Mouse (Mus musculus): ENCODE data around the gene Cpsf6.

The Cpsf6 gene

DNA sequence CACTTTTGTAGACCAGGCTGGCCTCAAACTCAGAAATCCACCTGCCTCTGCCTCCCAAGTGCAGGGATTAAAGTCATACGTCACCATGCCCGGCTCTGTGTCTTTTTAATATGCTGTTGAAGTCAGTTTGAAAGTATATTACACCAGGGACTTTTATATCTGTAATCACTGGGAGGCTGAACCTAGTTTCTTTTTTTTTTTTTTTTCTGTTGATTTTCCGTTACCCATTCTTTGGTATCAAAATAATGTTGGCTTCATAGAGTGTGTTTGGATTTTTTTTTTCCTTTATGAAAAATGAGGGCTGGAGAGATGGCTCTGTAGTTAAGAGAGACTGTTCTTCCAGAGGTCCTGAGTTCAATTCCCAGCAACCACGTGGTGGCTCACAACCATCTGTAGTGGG, 5.6 kb upstream of the Cpsf6 start:
- in situ Hi-C loops (cut with MboI, MseI) = no loop called here

DNA sequence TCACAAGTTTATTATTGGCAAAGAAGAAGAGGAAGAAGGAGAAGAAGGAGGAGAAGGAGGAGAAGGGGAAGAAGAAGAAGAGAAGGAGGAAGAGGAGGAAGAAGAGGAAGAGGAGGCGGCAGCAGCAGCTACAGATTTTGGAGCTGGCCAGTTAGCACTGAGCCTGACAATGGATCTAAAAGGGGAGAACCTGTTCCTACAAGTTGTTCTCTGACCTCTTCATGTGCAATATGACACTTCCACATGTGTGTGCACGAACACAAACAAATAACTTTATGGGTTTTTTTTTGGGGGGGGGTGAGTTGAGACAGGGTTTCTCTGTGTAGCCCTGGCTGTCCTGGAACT, 5.2 kb upstream of the Cpsf6 start:
- in situ Hi-C loops (cut with MboI, MseI) = no loop called here

DNA sequence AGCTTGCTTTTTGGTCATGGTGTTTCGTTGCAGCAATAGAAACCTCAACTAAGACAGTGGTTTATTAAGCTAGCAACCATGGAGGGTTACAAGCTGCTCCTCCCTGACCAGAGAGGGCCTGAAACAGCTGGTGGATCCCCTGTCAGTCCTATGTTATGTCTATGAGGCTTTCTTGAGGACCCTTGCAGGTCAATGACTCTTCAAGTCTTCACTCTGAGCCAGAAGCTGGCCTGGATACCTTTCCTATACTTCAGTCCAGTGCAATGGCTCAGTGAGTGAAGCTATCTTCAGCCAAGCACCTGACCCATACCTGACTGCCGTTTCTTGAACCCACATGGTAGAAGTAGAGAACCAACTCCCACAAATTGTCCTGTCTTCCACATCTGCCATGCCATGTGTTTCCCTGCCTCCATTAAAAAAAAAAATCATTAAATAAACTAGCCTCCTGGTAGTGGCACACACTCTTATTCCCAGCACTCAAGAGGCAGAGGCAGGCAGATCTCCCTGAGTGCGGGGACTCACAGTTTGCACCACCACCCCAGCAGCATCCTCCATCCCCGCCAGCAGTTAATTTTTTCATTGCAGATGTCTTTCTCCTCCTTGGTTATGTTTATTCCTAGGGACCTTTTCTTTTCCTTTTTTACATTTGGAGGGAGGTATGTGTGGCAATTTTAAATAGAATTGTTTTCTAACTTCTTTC, 4.7 kb upstream of the Cpsf6 start:
- in situ Hi-C loops (cut with MboI, MseI) = no loop called here

GRCm38 (mm10) chr10:117383941-117384340, 4.1 kb upstream of the Cpsf6 start:
- in situ Hi-C loops (cut with MboI, MseI) = no loop called here

DNA sequence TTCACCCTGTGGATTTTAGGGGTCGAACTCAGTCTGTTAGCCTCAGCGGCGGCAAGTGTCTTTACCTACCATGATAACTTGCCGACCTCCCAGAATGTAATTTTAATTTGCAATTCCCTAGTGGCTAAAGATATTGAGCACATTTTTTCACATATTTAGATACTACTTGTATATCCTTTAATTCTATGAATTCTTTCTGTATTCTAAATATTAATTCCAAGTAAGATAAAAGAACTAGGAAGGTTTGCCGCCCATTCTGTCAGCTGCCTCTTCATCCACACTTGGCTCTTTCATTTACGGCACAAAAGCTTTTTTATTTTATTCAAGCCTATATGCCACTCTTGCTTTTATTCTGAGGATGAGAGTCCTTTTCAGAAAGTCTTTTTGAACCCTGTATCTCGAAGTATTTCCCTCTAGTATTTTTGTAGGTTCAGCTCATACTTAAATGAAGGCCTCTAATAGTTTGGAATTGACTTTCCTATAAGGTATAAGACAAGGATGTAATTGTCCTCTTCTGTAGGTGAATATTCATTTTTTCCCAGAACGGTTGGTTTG, 3.3 kb upstream of the Cpsf6 start:
- in situ Hi-C loops (cut with MboI, MseI) = no loop called here

- in situ Hi-C loops (cut with MboI, MseI) = no loop called here
Measured at GRCm38 (mm10) chr10:117382146-117382545, 2.3 kb upstream of the Cpsf6 start.

- in situ Hi-C loops (cut with MboI, MseI) = no loop called here
Measured at GRCm38 (mm10) chr10:117380721-117381570, 1.1 kb upstream of the Cpsf6 start.

- in situ Hi-C loops (cut with MboI, MseI) = no loop called here
Measured at GRCm38 (mm10) chr10:117379441-117379840, 374 bp downstream of the Cpsf6 start.

DNA sequence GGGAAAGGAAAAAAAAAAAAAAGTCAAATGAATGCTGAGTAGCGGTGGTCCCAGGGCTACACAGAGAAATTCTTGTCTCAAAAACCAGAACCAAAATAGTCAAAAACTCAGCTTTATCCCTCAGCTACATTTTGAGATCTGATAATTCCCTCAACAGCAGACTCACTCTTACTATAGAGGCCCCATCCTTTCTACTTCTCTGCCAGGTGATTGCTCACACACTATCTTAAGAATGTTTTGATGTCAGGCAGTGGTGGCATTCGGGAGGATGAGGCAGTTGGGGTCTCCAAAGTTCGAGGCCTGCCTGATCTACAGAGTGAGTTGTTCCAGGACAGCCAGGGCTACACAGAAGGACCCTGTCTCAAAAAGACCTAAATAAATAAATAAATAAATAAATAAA, 1.2 kb downstream of the Cpsf6 start:
- in situ Hi-C loops (cut with MboI, MseI) = no loop called here

- in situ Hi-C loops (cut with MboI, MseI) = no loop called here
Measured at GRCm38 (mm10) chr10:117378291-117378555, 1.6 kb downstream of the Cpsf6 start.

GRCm38 (mm10) chr10:117377431-117378290, 2.2 kb downstream of the Cpsf6 start:
- in situ Hi-C loops (cut with MboI, MseI) = no loop called here

DNA sequence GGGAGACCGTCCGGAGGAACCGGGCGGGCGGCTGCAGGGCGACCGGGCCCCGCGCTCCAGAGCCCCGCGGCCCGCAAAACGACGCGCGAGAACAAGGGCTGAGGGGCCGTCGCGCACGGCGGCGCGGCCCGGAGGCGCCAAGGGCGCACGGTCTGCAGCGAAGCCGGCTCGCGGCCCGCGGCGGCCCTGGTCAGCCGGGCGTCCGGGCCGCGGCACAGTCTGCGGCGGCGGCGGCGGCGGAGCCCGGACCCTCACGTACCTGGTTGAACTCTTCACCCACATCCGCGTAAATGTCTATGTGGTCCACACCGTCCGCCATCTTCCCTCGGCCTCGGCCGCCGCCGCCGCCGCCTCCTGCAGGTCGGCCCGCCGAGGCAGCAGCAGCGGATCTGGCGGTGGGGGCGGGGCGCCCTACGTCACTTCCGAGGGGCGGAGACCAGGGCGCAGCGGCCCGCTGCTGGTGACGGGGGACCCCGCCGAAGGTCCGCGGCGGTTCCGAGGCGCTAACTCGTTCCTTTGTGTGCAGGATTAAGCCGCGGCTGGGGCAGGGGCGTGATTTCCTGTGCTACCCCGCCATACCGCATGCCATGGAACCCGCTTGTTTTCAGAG, 3.1 kb downstream of the Cpsf6 start:
- in situ Hi-C loops (cut with MboI, MseI) = no loop called here

GRCm38 (mm10) chr10:117375841-117376579, 3.8 kb downstream of the Cpsf6 start:
- in situ Hi-C loops (cut with MboI, MseI) = no loop called here

DNA sequence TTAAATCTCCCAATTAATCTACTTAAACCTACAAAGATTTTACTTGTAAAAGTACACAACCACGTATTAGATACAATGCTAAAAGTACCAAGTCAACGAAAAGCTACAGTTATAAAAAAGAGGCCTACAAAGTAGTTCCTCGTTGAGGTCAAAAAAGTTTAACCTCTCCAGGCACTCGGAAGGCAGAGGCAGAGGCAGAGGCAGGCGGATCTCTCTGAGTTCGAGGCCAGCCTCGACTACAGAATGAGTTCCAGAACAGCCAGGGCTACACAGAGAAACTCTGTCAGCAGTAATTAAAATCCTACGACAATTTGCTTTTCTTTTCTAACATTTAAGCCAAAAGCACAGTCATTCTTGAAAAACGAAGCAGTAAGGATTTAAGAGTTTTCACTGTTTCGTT, 4.7 kb downstream of the Cpsf6 start:
- in situ Hi-C loops (cut with MboI, MseI) = no loop called here

DNA sequence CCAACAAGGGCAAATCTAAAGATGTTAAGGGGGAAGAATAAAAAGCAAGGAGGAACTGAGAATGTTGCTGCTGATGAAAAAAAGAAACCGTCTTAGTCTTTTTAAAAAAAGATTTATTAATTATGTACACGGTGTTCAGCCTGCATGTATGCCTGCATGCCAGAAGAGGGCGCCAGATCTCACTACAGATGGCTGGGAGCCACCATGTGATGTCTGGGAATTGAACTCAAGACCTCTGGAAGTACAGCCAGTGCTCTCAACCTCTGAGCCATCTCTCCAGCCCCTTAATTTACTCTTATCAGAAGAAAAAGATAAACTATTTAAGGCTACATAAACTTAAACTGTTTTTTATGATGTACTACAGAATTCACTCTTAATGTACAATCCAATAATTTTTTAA, 16.7 kb downstream of the Cpsf6 start:
- in situ Hi-C loops (cut with MboI, MseI) = loop anchor here (25.0 kb wide), 1 partner anchor 1976 kb away; the partner anchor contains the start of genes Thap2 and Zfc3h1

GRCm38 (mm10) chr10:117358891-117359290, 20.9 kb downstream of the Cpsf6 start:
- in situ Hi-C loops (cut with MboI, MseI) = loop anchor here (25.0 kb wide), 1 partner anchor 1972 kb away; the partner anchor contains the start of genes Thap2 and Zfc3h1

GRCm38 (mm10) chr10:117343000-117343399, 36.8 kb downstream of the Cpsf6 start:
- in situ Hi-C loops (cut with MboI, MseI) = no loop called here

DNA sequence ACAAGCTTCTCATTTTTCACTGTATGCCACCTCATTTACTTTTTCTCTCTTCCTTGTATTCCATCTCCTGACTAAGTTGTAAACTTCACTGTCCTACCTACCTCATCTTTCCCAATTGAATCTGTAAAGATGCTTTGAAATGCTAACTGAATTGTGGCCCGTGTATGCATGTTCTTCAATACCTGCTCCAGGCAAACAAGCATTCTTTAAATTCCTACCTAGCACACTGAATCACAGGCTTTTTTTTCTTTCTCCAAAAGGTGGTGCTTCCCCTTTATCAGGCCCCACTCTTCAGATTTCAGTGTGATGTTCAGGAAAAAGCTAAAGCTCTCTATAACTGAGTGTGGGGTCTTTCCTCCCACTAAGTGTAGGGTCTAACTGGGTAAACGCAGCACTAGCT, 37.4 kb downstream of the Cpsf6 start:
- in situ Hi-C loops (cut with MboI, MseI) = no loop called here

- in situ Hi-C loops (cut with MboI, MseI) = no loop called here
Measured at GRCm38 (mm10) chr10:117341029-117341428, 38.8 kb downstream of the Cpsf6 start.

GRCm38 (mm10) chr10:117339241-117339640, 40.6 kb downstream of the Cpsf6 start:
- in situ Hi-C loops (cut with MboI, MseI) = loop anchor here (5.0 kb wide), 1 partner anchor 67 kb away; no protein-coding TSS in a partner anchor

DNA sequence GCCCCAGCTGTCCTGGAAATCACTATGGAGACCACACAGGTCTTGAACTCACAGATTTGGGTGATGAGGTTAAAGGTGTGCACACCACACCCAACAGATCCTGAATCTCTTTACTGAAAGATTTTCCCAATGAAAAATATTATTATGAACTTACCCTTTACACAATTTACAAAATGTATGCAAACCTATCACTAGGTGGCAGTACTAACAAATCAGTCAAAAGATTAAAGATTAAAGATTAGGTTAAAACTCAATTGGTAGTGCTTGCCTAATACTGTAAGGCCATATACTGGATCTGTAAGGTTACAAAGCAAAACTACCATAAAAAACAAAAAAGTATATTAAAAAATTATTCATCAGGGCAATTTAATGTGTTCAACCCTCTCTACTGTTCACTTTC, 41.9 kb downstream of the Cpsf6 start:
- in situ Hi-C loops (cut with MboI, MseI) = loop anchor here (5.0 kb wide), 1 partner anchor 66 kb away; no protein-coding TSS in a partner anchor

Data from T-helper 1 cell (primary cell).